Mouse (Mus musculus): Measurements from ENCODE around the gene Sec31b.

Sec31b gene

GRCm38 (mm10) chr19:44545321-44546041 is at the start of gene Sec31b:
Gene Sec31b, minus strand, starts transcription at chr19:44545864.
- peak in 1 of 2 experiments; percentile 25 for DNase-seq (ENCODE audit: low spot score in 2 of 2)

DNA sequence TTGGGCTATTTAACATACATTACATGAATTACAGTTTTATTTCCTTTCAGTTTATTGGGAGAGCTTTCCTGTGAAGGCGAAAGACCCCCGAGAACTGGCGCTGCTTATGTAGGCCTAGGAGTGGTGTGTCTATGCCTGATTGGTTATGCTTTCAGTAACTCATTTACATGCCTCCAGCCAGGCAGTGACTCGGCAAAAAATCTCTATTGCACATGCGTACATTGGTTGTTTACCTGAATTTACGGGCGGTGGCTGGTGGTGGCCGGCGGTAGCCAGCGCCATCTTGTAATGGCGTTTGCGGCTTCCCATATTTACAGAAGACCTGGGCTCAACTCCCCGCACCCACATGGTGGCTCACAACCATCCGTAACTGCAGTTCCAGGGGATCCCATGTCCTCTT is 48.5 kb upstream of the Sec31b start:
- no peak for DNase-seq (ENCODE audit: low spot score in 2 of 2)

GRCm38 (mm10) chr19:44591638-44592037 is 46.0 kb upstream of the Sec31b start:
- DNase-seq (ENCODE audit: low spot score in 2 of 2) = no peak

GRCm38 (mm10) chr19:44590992-44591391 is 45.3 kb upstream of the Sec31b start:
- DNase-seq (ENCODE audit: low spot score in 2 of 2) = no peak

DNA sequence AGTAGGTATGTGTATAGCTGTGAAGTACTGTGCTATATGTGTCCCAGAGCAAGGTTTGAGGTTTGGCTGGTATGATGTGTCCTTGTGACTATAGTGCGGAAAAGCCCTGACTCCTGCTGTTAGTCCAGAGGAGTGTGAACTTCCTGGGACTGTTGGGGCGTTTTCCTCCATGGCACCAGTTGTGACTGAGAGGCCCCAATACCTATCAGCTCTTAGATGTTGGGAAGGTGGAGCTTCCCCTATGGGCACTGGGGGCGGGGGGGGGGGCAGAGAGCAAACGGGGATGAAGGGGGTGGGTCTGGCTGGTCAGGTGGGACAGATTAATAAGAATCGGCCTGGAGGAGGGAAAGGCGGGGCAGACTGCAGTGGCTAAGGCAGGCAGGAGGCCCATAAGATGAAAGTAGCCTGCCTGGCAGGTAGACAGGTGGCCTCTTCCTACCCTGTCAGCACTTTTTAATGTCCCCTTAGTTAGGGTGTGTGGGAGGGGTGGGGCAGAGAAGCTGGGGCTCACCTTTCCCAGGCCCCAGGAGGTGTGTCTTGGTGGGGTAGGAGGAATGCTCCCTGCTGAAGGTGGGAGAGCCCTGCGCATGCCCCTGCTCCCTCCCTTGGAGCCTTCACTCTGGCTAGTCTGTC is 44.0 kb upstream of the Sec31b start:
- no peak for DNase-seq (ENCODE audit: low spot score in 2 of 2)

DNA sequence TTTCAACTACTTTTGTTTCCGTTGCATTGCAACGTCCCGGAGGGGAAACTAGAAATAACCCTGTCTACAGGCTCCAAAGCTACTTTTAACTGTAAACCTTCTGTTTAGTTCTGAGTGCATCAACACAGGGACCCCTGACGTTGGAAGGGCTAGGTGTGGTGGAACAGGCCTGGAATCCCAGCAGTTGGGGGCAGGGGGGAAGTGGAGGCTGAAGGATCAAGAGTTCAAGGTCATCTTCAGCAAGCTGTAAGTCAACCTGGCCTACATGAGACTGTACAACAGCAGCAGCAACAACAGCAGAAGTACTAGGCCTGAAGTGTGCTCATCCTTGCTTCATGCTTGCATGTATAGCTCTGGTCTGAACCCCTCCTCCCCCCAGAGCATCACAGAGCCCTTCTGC is 42.4 kb upstream of the Sec31b start:
- DNase-seq (ENCODE audit: low spot score in 2 of 2) = no peak

DNA sequence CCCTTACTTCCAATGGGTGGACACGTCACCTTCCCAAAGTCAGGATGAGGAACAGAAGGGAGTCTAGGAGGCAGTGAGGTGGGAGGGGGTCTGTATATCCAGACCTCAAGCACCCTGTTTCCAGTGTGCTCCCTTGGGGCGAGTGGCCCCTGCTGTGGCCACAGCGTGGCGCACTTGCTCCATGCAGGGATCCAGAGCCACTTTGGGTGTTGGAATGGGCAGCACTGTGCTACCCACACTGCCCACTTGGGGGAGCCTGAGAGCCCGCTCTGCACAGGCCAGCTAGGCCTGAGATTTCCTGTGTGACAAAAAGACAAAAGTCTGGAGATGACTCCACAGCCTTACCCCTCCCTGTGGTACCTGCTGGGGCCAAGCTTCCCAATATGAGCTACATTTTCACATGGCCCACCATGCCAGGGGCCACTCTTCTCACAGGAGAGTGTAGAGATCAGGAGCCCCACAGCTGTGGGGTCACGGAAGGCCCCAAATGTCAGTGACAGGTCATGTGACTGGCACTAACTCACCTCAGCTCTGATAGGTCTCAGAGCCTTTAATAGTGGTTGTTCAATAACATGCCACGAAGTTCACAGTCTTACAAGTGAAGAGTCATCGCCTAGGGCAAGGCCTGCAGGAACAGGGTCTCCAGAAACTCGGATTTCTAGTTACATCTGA is 37.1 kb upstream of the Sec31b start:
- peak; percentile 79 to 91 for DNase-seq (ENCODE audit: low spot score in 2 of 2)

- DNase-seq (ENCODE audit: low spot score in 2 of 2) = no peak
These were observed 36.4 kb upstream of the Sec31b start for GRCm38 (mm10) chr19:44582103-44582502.

GRCm38 (mm10) chr19:44578038-44578437 is 32.4 kb upstream of the Sec31b start:
- no peak for DNase-seq (ENCODE audit: low spot score in 2 of 2)

- DNase-seq (ENCODE audit: low spot score in 2 of 2) = no peak
These were observed 30.6 kb upstream of the Sec31b start for GRCm38 (mm10) chr19:44576275-44576674.

DNA sequence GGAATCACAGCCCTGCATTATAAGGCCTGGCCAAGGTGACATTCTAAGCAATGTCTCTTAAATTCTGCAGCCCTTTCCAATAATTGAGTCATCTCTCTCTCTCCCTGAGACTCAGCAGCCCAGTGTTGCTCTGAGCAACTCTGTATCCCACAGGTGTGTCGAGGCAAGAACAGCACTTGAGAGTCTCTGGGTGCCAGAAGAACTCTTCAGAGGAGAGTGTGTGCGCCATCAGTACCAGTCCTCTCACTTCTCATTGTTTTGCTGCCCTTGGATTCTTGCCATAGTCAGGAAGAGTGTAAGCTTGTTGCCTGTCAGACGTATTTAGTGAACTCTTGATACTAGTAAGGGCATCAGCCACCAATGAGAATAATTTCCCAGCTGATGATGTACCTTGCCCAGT is 22.1 kb upstream of the Sec31b start:
- no peak for DNase-seq (ENCODE audit: low spot score in 2 of 2)

DNA sequence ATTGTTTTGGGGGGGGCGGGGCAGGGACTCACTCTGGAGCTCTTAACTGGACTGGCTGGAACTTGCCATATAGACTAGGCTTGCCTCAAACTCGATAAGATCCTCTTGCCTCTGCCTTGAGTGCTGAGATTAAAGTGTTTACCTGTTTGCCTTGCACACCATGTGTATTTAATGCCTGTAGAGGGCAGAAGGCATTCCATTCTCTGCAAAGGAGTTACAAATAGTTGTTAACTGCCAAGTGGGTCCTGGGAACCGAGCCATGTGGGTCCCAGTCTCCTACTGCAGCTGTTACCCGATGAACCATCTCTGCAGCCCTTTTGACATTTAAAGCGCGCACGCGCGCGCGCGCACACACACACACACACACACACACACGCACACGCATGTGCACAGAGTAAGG is 18.3 kb upstream of the Sec31b start:
- no peak for DNase-seq (ENCODE audit: low spot score in 2 of 2)

GRCm38 (mm10) chr19:44562652-44563206 is 17.1 kb upstream of the Sec31b start, which contains the start of gene Hif1an:
Gene Hif1an, plus strand, starts transcription at chr19:44562850.
- DNase-seq (ENCODE audit: low spot score in 2 of 2) = peak; percentile 88 to 91

DNA sequence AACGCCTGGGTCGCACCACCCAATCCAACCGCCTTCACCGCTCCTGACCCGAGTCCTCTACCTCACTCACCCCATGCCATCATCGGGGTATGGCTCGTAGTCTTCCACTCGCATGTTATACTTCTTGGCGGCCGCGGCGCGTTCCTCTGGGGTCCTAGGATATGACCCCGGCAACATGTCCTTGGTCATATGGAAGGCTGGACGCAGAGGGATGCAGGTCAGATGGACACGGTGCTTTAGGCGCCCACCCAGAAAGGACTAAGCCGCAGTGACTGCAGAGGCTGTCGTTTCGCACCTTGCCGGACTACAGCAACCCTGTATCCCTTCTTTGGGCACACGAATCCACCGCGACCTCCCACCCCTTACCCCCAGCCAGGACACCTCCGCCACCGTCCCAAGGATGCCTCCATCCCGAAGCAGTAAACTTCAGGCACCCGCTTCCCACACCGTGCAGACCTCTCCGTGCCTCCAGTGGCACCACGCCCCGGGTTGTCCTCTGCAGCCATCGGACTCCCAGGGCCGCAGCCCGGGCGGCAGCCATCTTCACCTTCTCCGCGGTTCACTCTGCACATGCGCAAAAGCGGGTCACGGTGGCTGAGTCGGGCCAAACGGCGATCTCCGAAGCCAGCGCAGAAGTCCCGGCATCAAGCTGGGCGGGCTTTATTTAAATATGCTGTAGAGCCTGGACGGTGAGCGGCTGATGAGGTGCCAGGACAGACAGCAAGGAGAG is 9.4 kb upstream of the Sec31b start, which contains the start of gene Ndufb8:
Gene Ndufb8, minus strand, starts transcription at position 580 of the 730 bp plus-strand sequence.
- DNase-seq (ENCODE audit: low spot score in 2 of 2) = peak; percentile 87 to 93

- DNase-seq (ENCODE audit: low spot score in 2 of 2) = no peak
These were observed 8.8 kb upstream of the Sec31b start for GRCm38 (mm10) chr19:44554490-44554860.

DNA sequence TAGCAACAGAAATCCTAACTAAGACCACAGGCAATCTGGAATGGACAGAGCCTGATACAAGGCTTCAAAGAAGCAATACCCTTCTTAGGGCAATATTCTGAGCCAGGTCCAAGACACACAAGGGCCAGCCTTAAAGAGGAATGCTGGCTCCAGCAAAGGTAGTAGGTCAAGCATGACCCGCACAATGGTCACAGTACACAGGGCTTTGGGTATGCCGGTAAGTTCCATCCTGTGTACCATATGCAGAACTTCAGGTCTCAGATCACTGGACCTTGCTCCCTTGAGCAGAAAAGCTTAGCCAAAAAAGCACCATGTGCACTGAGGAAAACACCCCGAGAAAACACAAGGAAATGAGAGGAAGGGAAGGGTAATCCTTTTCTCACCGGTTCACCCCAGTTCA is 7.6 kb upstream of the Sec31b start:
- no peak for DNase-seq (ENCODE audit: low spot score in 2 of 2)

DNA sequence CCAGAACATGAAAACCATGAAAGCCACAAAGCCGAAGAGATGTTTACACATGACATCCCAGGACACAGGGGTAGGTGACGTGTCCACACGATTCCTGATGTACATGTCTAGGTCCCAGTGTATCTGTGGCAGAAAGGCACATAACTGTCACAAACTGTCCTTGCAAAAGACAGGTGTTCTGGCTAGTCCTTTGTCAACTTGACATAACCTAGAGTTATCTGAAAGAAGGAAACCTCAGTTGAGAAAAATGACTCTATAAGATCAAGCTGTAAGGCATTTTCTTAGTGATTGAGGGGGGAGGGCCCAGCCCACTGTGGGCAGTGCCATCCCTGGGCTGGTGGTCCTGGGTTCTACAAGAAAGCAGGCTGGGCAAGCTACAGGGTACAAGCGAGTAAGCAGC is 7.1 kb upstream of the Sec31b start, which contains the start of gene Gm20538:
Gene Gm20538, minus strand, starts transcription at position 101 of the 400 bp plus-strand sequence.
- no peak for DNase-seq (ENCODE audit: low spot score in 2 of 2)

DNA sequence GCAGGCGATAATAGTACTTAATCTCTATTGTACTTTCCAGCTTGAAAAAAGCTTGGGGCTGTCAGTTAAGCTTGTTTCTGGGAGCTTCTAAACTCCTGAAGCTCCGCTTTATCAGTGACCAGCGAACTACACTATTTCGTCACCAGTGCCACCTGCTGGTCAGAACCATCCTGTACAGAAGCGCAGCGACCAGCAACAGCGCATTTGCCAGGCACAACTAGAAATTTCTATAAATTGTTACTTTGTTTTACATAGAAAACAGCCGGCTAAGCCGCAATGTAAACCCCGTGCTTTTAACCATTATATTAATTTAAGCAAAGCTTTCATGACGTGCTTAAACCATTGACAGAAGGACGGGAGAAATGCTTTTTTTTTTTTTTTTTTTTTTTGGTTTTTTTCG is 889 bp downstream of the Sec31b start:
- DNase-seq (ENCODE audit: low spot score in 2 of 2) = peak in 1 of 2 experiments; percentile 57

GRCm38 (mm10) chr19:44544372-44544771 is 1.3 kb downstream of the Sec31b start:
- no peak for DNase-seq (ENCODE audit: low spot score in 2 of 2)

DNA sequence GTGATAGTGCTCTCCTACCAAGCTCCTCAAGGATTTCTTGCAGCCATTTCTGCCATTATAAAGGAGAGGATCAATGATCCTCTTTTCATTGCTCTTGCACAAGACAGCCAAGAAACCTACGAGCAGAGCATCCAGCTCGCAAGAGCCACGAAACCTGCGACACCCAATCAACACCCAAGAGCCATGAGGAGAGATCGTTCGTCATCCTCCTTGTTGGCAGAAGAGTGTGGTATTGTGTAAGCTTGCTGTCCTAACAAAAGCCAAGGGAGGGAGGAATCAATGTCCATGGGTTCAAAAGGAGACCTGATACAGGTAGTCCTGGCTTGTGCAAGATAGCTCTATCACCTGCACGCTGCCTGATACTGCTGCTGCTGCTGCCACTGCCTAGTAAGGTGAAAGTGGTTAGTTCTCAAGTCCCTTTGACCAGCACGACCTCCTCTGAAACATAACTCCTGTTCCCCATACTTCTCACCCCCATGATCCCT is 2.9 kb downstream of the Sec31b start:
- DNase-seq (ENCODE audit: low spot score in 2 of 2) = no peak

DNA sequence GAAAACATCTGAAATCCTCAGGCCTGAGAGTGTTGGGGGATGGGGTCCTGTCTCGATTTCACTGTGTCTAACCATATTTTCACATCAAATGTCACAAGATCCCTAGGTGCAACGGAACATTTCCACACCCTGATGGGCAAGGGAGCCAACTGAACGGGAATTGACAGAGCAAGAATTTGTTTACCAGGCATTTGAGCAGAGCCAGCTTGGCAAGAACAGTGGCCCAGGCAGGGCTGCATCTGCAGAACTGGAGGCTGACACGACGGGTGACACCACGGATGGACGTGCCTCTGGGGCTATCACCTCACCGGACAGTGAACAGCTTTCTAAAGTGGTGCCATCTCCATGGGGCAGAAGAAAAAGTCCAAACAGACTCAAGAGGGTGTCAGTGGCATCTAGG is 8.2 kb downstream of the Sec31b start:
- DNase-seq (ENCODE audit: low spot score in 2 of 2) = no peak

DNA sequence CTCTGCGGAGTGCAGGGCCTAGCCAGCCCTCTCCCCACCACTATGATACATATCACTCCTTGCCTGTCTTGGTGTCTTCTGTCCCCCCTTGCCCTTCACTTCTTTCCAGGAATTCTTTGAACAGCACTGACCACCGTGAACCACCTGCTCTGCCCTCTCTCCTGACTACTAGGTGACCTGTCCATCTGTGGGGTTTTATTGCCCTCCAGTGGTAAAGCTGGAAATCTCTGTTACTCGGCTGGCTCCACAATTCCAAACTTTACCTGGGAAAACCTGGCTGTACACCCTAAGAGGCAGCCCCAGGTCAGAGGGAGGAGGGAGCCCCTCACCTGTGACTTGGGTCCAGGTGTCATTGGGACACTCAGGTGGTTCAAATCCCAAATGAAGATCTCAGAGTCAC is 10.3 kb downstream of the Sec31b start:
- DNase-seq (ENCODE audit: low spot score in 2 of 2) = no peak
